Comparison of ENCODE assay signal across 15 mouse cellular contexts in the genomic region with DNA sequence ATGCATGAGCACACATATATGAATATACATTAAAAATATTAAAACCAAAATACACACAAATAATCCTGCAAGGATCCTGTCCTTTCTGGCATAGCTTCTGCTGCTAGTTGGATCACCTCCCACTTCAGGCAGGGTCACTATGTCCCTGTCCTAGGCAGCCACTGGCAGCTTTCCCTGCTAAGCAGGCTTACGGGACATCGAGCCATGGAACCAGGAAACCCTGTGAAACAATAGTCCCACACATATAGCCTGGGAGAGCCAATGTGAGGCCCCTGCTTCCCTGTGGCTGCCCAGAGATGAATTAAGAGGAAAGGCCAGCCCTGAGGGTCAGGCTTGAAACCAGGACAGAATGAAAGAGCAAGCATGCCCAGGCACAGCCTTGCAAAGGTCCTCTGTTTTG. TPM values are rescaled to one million over a fixed set of nuclear protein-coding genes. Genes with fewer than 3 reads are reported as not detected.
DNase-seq lines count a peak whose midpoint lies in the region; ATAC-seq and TF ChIP-seq lines count a peak whose summit lies in the region.
"Had no signal": no experiment of that assay in that cellular context is flagged by ENCODE, and none has a peak within 500 bp of the region (broad histone marks: within the 10 kb centered on the region; RNA-seq: fewer than 3 reads in every experiment).

No protein-coding gene starts in this region.

- H3K4me2 ChIP-seq in hindbrain, embryonic 11.5 days (replicated peaks; ENCODE audit: low read depth, low read length): no peak overlapping the region
- H3K4me2 ChIP-seq: hindbrain, embryonic 12.5 days; limb, embryonic 15.5 days had no signal

- H3K36me3 ChIP-seq in hindbrain, embryonic 11.5 days (ENCODE audit: control insufficient read depth, insufficient read depth, low read length): no peaks in the 10 kb centered on the region
- H3K36me3 ChIP-seq: limb, embryonic 15.5 days had no signal

- H3K27ac ChIP-seq in gastrocnemius, adult 2 months: peak overlapping the region; percentile 65
- no peak overlapping the region for H3K27ac ChIP-seq in hindbrain, embryonic 11.5 days (ENCODE audit: low read depth, low read length)
- H3K27ac ChIP-seq: hindbrain, embryonic 12.5 days; kidney, postnatal 0 days; limb, embryonic 15.5 days had no signal

- no peak overlapping the region for H3K4me3 ChIP-seq in gastrocnemius, adult 2 months
- no peak overlapping the region for H3K4me3 ChIP-seq in hindbrain, embryonic 11.5 days (ENCODE audit: low read depth, low read length)
- H3K4me3 ChIP-seq: hindbrain, embryonic 12.5 days; limb, embryonic 15.5 days had no signal

- H3K9ac ChIP-seq in hindbrain, embryonic 11.5 days (ENCODE audit: low read depth, low read length): no peak overlapping the region
- H3K9ac ChIP-seq: forebrain, postnatal 0 days; hindbrain, embryonic 12.5 days; limb, embryonic 15.5 days had no signal

- no peaks in the 10 kb centered on the region for H3K9me3 ChIP-seq in hindbrain, embryonic 11.5 days (ENCODE audit: control insufficient read depth, low read length)
- H3K9me3 ChIP-seq: hindbrain, embryonic 12.5 days; limb, embryonic 15.5 days had no signal

- no peaks in the 10 kb centered on the region for H3K27me3 ChIP-seq in hindbrain, embryonic 11.5 days (ENCODE audit: control insufficient read depth, insufficient read depth, low read length)
- H3K27me3 ChIP-seq: hindbrain, embryonic 12.5 days; limb, embryonic 15.5 days had no signal

- no peaks in the 10 kb centered on the region for H3K4me1 ChIP-seq in hindbrain, embryonic 11.5 days (replicated peaks; ENCODE audit: control insufficient read depth, insufficient read depth, low read length)
- H3K4me1 ChIP-seq: hindbrain, embryonic 12.5 days; limb, embryonic 15.5 days had no signal

- TF ChIP-seq CTCF in gastrocnemius, adult 2 months (IDR thresholded peaks at IDR 0.05): no peak

- 59% methylated on average over 2 of the region's 2 CpGs for WGBS in hindbrain, embryonic 11.5 days

- ATAC-seq in hindbrain, embryonic 11.5 days (ENCODE audit: low FRiP score): no peak
- ATAC-seq: forebrain, postnatal 0 days; midbrain, embryonic 16.5 days had no signal

- peak; percentile 81 for DNase-seq in gastrocnemius, adult 2 months
- no peak for DNase-seq in gastrocnemius, postnatal 4 days (ENCODE audit: low spot score in 2 of 2)
- DNase-seq in Muller cell, postnatal 12 days (ENCODE audit: inconsistent ontology term): peak; percentile 16
- DNase-seq in cerebellum, adult 18-20 months: peak; percentile 76 to 80
- DNase-seq in heart, adult 9 months (ENCODE audit: low spot score in 2 of 2): peak; percentile 29 to 41
- DNase-seq in T-cell, adult 2 months (ENCODE audit: low spot score): no peak
- no peak for DNase-seq in hindbrain, embryonic 11.5 days (ENCODE audit: low spot score)
- no peak for DNase-seq in right cerebral cortex, postnatal 36 days (ENCODE audit: low spot score in 2 of 2)
- DNase-seq: B cell, adult 2 months; forebrain, postnatal 0 days; spleen, adult 18-20 months had no signal

- intact Hi-C loops in gastrocnemius, adult 2 months (cut with DNase I): loop anchor here (2.0 kb wide), 1 partner anchor 19 kb away; no protein-coding TSS in a partner anchor

RNA-seq across cellular contexts. Expression of a gene that starts 35.8 kb away (rescaled TPM):
- 1 to 10 TPM; 4.6 to 8.6 TPM for total RNA-seq in gastrocnemius, adult 2 months (2021)
- 1 to 10 TPM; 7.7 to 8.0 TPM for total RNA-seq in gastrocnemius, postnatal 4 days (2021)
- 7.5 and 8.8 TPM in 2 replicates for polyA plus RNA-seq in hindbrain, embryonic 11.5 days (2014; fragmentation: Nextera tagmentation; extraction: Ambion mirVana)

RNA-seq across cellular contexts. Expression of a gene that starts 57.3 kb away (rescaled TPM):
- 1 to 10 TPM; 1.1 to 1.3 TPM for total RNA-seq in gastrocnemius, adult 2 months (2021)
- 1 to 10 TPM; 2.2 to 2.6 TPM for total RNA-seq in gastrocnemius, postnatal 4 days (2021)
- 4.3 and 4.7 TPM in 2 replicates for polyA plus RNA-seq in hindbrain, embryonic 11.5 days (2014; fragmentation: Nextera tagmentation; extraction: Ambion mirVana)

Comparison
In these comparisons a context has a peak if more than half of its experiments do, and no peak if none do; other contexts are left out.
1. DNase-seq: peak in gastrocnemius, adult 2 months (single experiment), Muller cell, postnatal 12 days (single experiment), cerebellum, adult 18-20 months (2 of 2) and heart, adult 9 months (2 of 2); none in gastrocnemius, postnatal 4 days (0 of 2), T-cell, adult 2 months (single experiment), hindbrain, embryonic 11.5 days (single experiment) and right cerebral cortex, postnatal 36 days (0 of 2).